Mouse (Mus musculus) urinary bladder, adult 18-20 months (tissue): ENCODE results near the gene Gm13101.
"Not testable (repeated sequence)": the region's sequence is repeated elsewhere in the genome, so short reads cannot be mapped to it uniquely, and the experiment has no call there.

Experiments used
- DNase-seq, 2 experiments: peaks; one replicate each; pipeline ENCODE4 v3.0.0; 2022; ENCODE audit warnings: low spot score in 2 of 2, mixed read lengths in 2 of 2

Gene Gm13101

GRCm38 (mm10) chr4:143966850-143967249 is at the start of gene Gm13101:
Gene Gm13101 (minus strand): TSS chr4:143966950.
- DNase-seq: not testable (repeated sequence)

- DNase-seq: not testable (repeated sequence)
Measured at GRCm38 (mm10) chr4:143994269-143994668, 27.5 kb upstream of the Gm13101 start, which contains the start of gene Pramef17. Gene Pramef17 (minus strand): TSS chr4:143994369.

GRCm38 (mm10) chr4:143988126-143988525 is 21.4 kb upstream of the Gm13101 start:
- peak; percentile 20 to 67 for DNase-seq

GRCm38 (mm10) chr4:143987475-143987941 is 20.8 kb upstream of the Gm13101 start:
- DNase-seq: peak; percentile 21 to 43

- DNase-seq: peak; percentile 10 to 27
Measured at GRCm38 (mm10) chr4:143985733-143986132, 19.0 kb upstream of the Gm13101 start.

- peak; percentile 3 to 16 for DNase-seq
Measured at GRCm38 (mm10) chr4:143985165-143985564, 18.4 kb upstream of the Gm13101 start.

GRCm38 (mm10) chr4:143983446-143983845 is 16.7 kb upstream of the Gm13101 start:
- DNase-seq: not testable (repeated sequence)

- DNase-seq: not testable (repeated sequence)
Measured at GRCm38 (mm10) chr4:143950916-143951315, 15.8 kb downstream of the Gm13101 start, which contains the start of gene Pramef25. Gene Pramef25 (minus strand): TSS chr4:143951016.
